Mouse (Mus musculus) stomach, postnatal 0 days (tissue): Measurements from ENCODE around the gene St14.

Source experiments
- CTCF ChIP-seq: IDR thresholded peaks from 2 replicates; pipeline ENCODE4 v1.5.1; 2016; ENCODE audit warnings: antibody characterized with exemption, low read depth, mild to moderate bottlenecking, moderate library complexity
- EP300 ChIP-seq: optimal IDR thresholded peaks from 2 replicates; pipeline ENCODE3; 2016; ENCODE audit warnings: antibody characterized with exemption

GRCm38 (mm10) chr9:31131205-31131968, at the start of gene St14:
- no peak for TF ChIP-seq CTCF
- no peak for TF ChIP-seq EP300
